Mouse (Mus musculus): ENCODE results near the gene Ndufs6. TPM values are rescaled to one million over a fixed set of nuclear protein-coding genes. Genes with fewer than 3 reads are reported as not detected.

The Ndufs6 gene
- polyA plus RNA-seq, 1 experiment: 306 TPM

DNA sequence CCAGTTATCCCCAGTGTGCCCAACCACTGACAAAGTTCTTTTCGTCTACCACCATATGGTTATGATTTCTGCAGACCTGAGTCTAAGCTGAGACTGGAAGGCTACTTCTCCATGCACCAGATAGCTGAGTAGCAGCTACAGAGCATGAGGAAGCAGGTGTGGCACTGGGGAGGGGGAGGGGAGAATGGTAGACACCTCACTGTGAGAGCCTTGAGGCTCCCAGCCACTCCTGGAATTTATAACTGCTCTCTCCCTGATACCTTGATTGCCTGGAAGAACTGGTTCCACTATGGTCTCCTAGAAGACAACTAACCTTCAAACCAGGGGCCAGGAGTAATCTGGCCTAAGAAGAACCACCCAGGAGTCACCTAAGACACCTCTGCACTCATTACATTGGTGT is 49.1 kb downstream of the Ndufs6 start:
- WGBS: 82% methylated on average over 1 of the region's 1 CpGs
- no peaks in the 10 kb centered on the region for H3K27me3 ChIP-seq (ENCODE audit: control insufficient read depth, insufficient read depth, low read length)
- no peak overlapping the region for H3K27ac ChIP-seq (ENCODE audit: insufficient read depth, low read length)
- DNase-seq: no peak
- no peak for TF ChIP-seq POLR2A (IDR thresholded peaks at IDR 0.05; ENCODE audit: borderline replicate concordance, insufficient read depth, low read length)
- H3K4me1 ChIP-seq (ENCODE audit: control insufficient read depth, insufficient read depth, low read length): no peaks in the 10 kb centered on the region
- no peak overlapping the region for H3K4me3 ChIP-seq (replicated peaks; ENCODE audit: insufficient read depth, low read depth, low read length)

- Histone ChIP-seq H3K27me3 (ENCODE audit: control insufficient read depth, insufficient read depth, low read length) (no peaks in the 10 kb centered on the region; the same call in 1 of the 2 replicates), H3K4me1 (ENCODE audit: control insufficient read depth, insufficient read depth, low read length) (no peaks in the 10 kb centered on the region), H3K4me3 (replicated peaks; ENCODE audit: insufficient read depth, low read depth, low read length) (no peak overlapping the region), H3K27ac (ENCODE audit: insufficient read depth, low read length) (no peak overlapping the region)
- no peak for DNase-seq
- TF ChIP-seq CTCF (IDR thresholded peaks at IDR 0.05; ENCODE audit: borderline replicate concordance, insufficient read depth, low read depth, low read length) (no peak), POLR2A (IDR thresholded peaks at IDR 0.05; ENCODE audit: borderline replicate concordance, insufficient read depth, low read length) (no peak)
- WGBS: 72% methylated on average over 1 of the region's 1 CpGs
These were observed 50.5 kb downstream of the Ndufs6 start for GRCm38 (mm10) chr13:73277797-73278196.

DNA sequence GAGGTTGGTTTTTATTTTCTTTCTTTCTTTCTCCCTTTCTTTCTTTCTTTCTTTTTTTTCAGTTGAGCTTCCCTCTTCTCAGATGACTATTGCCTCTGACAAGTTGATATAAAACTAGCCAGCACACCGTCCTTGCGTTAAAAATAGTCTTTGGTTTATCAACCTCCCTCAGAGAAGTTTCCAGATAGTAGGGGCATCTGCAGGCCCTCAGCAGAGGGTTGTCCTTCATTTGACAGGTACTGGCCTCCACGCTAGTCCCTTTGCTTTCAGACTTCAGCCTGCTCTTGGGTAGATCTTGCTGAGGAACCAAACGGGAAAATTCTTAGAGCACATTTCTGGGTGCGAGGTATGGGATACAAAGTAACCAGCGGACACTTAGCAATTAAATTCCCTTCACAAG is 51.0 kb downstream of the Ndufs6 start:
- Histone ChIP-seq H3K4me1 (ENCODE audit: control insufficient read depth, insufficient read depth, low read length) (no peaks in the 10 kb centered on the region), H3K4me3 (replicated peaks; ENCODE audit: insufficient read depth, low read depth, low read length) (no peak overlapping the region), H3K27me3 (ENCODE audit: control insufficient read depth, insufficient read depth, low read length) (no peaks in the 10 kb centered on the region; the same call in 1 of the 2 replicates), H3K27ac (ENCODE audit: insufficient read depth, low read length) (no peak overlapping the region)
- DNase-seq: no peak
- TF ChIP-seq CTCF (IDR thresholded peaks at IDR 0.05; ENCODE audit: borderline replicate concordance, insufficient read depth, low read depth, low read length) (no peak), POLR2A (IDR thresholded peaks at IDR 0.05; ENCODE audit: borderline replicate concordance, insufficient read depth, low read length) (no peak)
- 87% methylated on average over 6 of the region's 6 CpGs for WGBS

- Histone ChIP-seq H3K27me3 (ENCODE audit: control insufficient read depth, insufficient read depth, low read length) (peaks cover 2% of the 10 kb centered on the region; the same call in 1 of the 2 replicates), H3K4me3 (replicated peaks; ENCODE audit: insufficient read depth, low read depth, low read length) (no peak overlapping the region), H3K4me1 (ENCODE audit: control insufficient read depth, insufficient read depth, low read length) (no peaks in the 10 kb centered on the region; the same call in 1 of the 2 replicates), H3K27ac (ENCODE audit: insufficient read depth, low read length) (no peak overlapping the region)
- TF ChIP-seq POLR2A (IDR thresholded peaks at IDR 0.05; ENCODE audit: borderline replicate concordance, insufficient read depth, low read length) (no peak), CTCF (IDR thresholded peaks at IDR 0.05; ENCODE audit: borderline replicate concordance, insufficient read depth, low read depth, low read length) (no peak)
- WGBS: 27% methylated on average over 1 of the region's 1 CpGs
- DNase-seq: no peak
These were observed 54.8 kb downstream of the Ndufs6 start for GRCm38 (mm10) chr13:73273536-73273935.

- Histone ChIP-seq H3K4me3 (replicated peaks; ENCODE audit: insufficient read depth, low read depth, low read length) (no peak overlapping the region), H3K27me3 (ENCODE audit: control insufficient read depth, insufficient read depth, low read length) (peaks cover 4% of the 10 kb centered on the region; the same call in 1 of the 2 replicates), H3K27ac (ENCODE audit: insufficient read depth, low read length) (no peak overlapping the region), H3K4me1 (ENCODE audit: control insufficient read depth, insufficient read depth, low read length) (no peaks in the 10 kb centered on the region; the same call in 1 of the 2 replicates)
- TF ChIP-seq POLR2A (IDR thresholded peaks at IDR 0.05; ENCODE audit: borderline replicate concordance, insufficient read depth, low read length): no peak
- no peak for TF ChIP-seq CTCF (IDR thresholded peaks at IDR 0.05; ENCODE audit: borderline replicate concordance, insufficient read depth, low read depth, low read length)
- no peak for DNase-seq
These were observed 55.5 kb downstream of the Ndufs6 start for GRCm38 (mm10) chr13:73272794-73273282.

GRCm38 (mm10) chr13:73271336-73272242 is 56.8 kb downstream of the Ndufs6 start:
- H3K4me1 ChIP-seq (ENCODE audit: control insufficient read depth, insufficient read depth, low read length): no peaks in the 10 kb centered on the region; the same call in 1 of the 2 replicates
- DNase-seq: no peak
- TF ChIP-seq POLR2A (IDR thresholded peaks at IDR 0.05; ENCODE audit: borderline replicate concordance, insufficient read depth, low read length) (no peak), CTCF (IDR thresholded peaks at IDR 0.05; ENCODE audit: borderline replicate concordance, insufficient read depth, low read depth, low read length) (no peak)
- 1% methylated on average over 53 of the region's 53 CpGs for WGBS
- no peak overlapping the region for H3K4me3 ChIP-seq (replicated peaks; ENCODE audit: insufficient read depth, low read depth, low read length)
- peaks cover 6% of the 10 kb centered on the region; the same call in 1 of the 2 replicates for H3K27me3 ChIP-seq (ENCODE audit: control insufficient read depth, insufficient read depth, low read length)
- no peak overlapping the region for H3K27ac ChIP-seq (ENCODE audit: insufficient read depth, low read length)

- TF ChIP-seq CTCF (IDR thresholded peaks at IDR 0.05; ENCODE audit: borderline replicate concordance, insufficient read depth, low read depth, low read length): no peak
- TF ChIP-seq POLR2A (IDR thresholded peaks at IDR 0.05; ENCODE audit: borderline replicate concordance, insufficient read depth, low read length): no peak
- Histone ChIP-seq H3K27ac (ENCODE audit: insufficient read depth, low read length) (no peak overlapping the region), H3K4me3 (replicated peaks; ENCODE audit: insufficient read depth, low read depth, low read length) (no peak overlapping the region), H3K4me1 (ENCODE audit: control insufficient read depth, insufficient read depth, low read length) (no peaks in the 10 kb centered on the region; the same call in 1 of the 2 replicates), H3K27me3 (ENCODE audit: control insufficient read depth, insufficient read depth, low read length) (peaks cover 8% of the 10 kb centered on the region; the same call in 1 of the 2 replicates)
- DNase-seq: no peak
- 14% methylated on average over 22 of the region's 22 CpGs for WGBS
These were observed 57.8 kb downstream of the Ndufs6 start for GRCm38 (mm10) chr13:73270451-73271081.
